ENCODE assay signal across 1 mouse cellular context in genomic region chr11:58201052-58201451, GRCm38 (mm10).
TF ChIP-seq lines count a peak whose summit lies in the region.

No protein-coding gene starts in this region.

TF ChIP-seq in CH12.LX, 34 proteins besides CTCF, POLR2A, EP300 and RAD21 (continued from another document):
- TF ChIP-seq ETS1 (conservative IDR thresholded peaks at IDR 0.05; ENCODE audit: low read depth, low read length) (peak; percentile 93), JUND (conservative IDR thresholded peaks at IDR 0.05; ENCODE audit: low read depth, low read length) (0 out of 2 replicates have a peak, but pooled peaks have one; percentile 22), TCF12 (IDR thresholded peaks at IDR 0.05; ENCODE audit: low read depth, low read length) (peak; percentile 82; the same call in 1 of the 2 replicates), SMC3 (IDR thresholded peaks at IDR 0.05; ENCODE audit: low read depth, low read length) (peak; percentile 6; the same call in 1 of the 2 replicates), USF1 (IDR thresholded peaks at IDR 0.05; ENCODE audit: low read depth, low read length) (no peak), MXI1 (IDR thresholded peaks at IDR 0.05; ENCODE audit: low read depth, low read length) (peak; percentile 76; the same call in 1 of the 2 replicates), PAX5 (IDR thresholded peaks at IDR 0.05; ENCODE audit: low read length) (no peak), SIN3A (IDR thresholded peaks at IDR 0.05; ENCODE audit: low read length) (peak; percentile 92), NELFE (IDR thresholded peaks at IDR 0.05; ENCODE audit: low read depth, low read length) (peak; percentile 81), ZKSCAN1 (IDR thresholded peaks at IDR 0.05; ENCODE audit: borderline replicate concordance, low read depth, low read length) (no peak), MYC (IDR thresholded peaks at IDR 0.05; ENCODE audit: low read depth, low read length) (peak; percentile 22; the same call in 1 of the 2 replicates), MAX (IDR thresholded peaks at IDR 0.05; ENCODE audit: low read length) (no peak), MEF2A (IDR thresholded peaks at IDR 0.05; ENCODE audit: borderline replicate concordance, low read depth, low read length) (peak; percentile 89), ZC3H11A (IDR thresholded peaks at IDR 0.05; ENCODE audit: low read depth, low read length) (no peak), ELF1 (IDR thresholded peaks at IDR 0.05; ENCODE audit: low read depth, low read length) (peak; percentile 48; the same call in 1 of the 2 replicates), KAT2A (IDR thresholded peaks at IDR 0.05; ENCODE audit: insufficient replicate concordance, low read length) (0 out of 2 replicates have a peak, but pooled peaks have one; percentile 16), BHLHE40 (IDR thresholded peaks at IDR 0.05; ENCODE audit: low read depth, low read length) (peak; percentile 76), JUN (IDR thresholded peaks at IDR 0.05; ENCODE audit: insufficient read depth, low read depth, low read length) (peak; percentile 67; the same call in 1 of the 2 replicates), CHD2 (IDR thresholded peaks at IDR 0.05; ENCODE audit: low read length) (peak; percentile 47; the same call in 1 of the 2 replicates), ZMIZ1 (IDR thresholded peaks at IDR 0.05; ENCODE audit: low read depth, low read length) (peak; percentile 86; the same call in 1 of the 2 replicates), HCFC1 (IDR thresholded peaks at IDR 0.05; ENCODE audit: low read depth, low read length) (peak; percentile 36; the same call in 1 of the 2 replicates)
TF ChIP-seq in CH12.LX: peak in this region for 24.
